Mouse (Mus musculus): ENCODE measurements around the gene Rdh19. TPM values are rescaled to one million over a fixed set of nuclear protein-coding genes. Genes with fewer than 3 reads are reported as not detected.
"Not testable (repeated sequence)": the region's sequence is repeated elsewhere in the genome, so short reads cannot be mapped to it uniquely, and the experiment has no call there.

Rdh19 gene
- polyA plus RNA-seq, 1 experiment: not detected

DNA sequence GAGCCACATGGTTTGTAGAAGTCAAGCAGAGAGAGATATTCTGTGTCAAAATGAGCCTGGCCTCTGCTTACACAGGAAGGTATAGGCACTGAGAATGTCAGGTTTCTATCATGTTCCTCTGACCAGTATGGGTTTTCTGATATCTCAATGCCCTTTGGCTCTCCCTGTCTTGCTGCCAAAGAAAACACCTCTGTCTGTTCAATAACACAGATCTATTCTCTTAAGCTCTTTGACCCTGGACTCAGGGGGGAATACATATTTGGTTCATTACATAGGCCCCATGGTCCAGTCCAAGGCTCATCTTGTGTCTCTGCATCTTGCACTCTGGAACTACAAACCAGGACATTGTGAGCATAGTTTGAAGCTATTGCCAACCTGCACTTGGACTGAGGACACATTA is 38.9 kb downstream of the Rdh19 start, which contains the start of gene Rdh7:
Gene Rdh7, minus strand, starts transcription at position 213 of the 400 bp plus-strand sequence.
- Histone ChIP-seq H3K4me3 (ENCODE audit: insufficient read depth, poor library complexity, severe bottlenecking) (no peak within 1 kb of the TSS), H3K79me2 (ENCODE audit: control insufficient read depth, insufficient read depth) (no peaks in the 10 kb centered on the region), H3K27me3 (ENCODE audit: control insufficient read depth, insufficient read depth, insufficient read length) (peaks cover 19% of the 10 kb centered on the region), H3ac (ENCODE audit: control insufficient read depth, insufficient read length, low read depth) (no peak within 1 kb of the TSS), H3K79me3 (ENCODE audit: low read depth) (no peaks in the 10 kb centered on the region), H3K36me3 (ENCODE audit: control insufficient read depth, insufficient read depth) (no peaks in the 10 kb centered on the region)
- TF ChIP-seq CEBPB (IDR thresholded peaks at IDR 0.05; ENCODE audit: low read depth): no peak
- no peak for TF ChIP-seq FOSL1 (IDR thresholded peaks at IDR 0.05; ENCODE audit: insufficient read depth, low read length, poor library complexity, severe bottlenecking)
- TF ChIP-seq USF1 (IDR thresholded peaks at IDR 0.05; ENCODE audit: low read depth): no peak
- TF ChIP-seq MYOG (IDR thresholded peaks at IDR 0.05; ENCODE audit: control insufficient read depth, extremely low read depth, insufficient read length): no peak
- TF ChIP-seq CTCF (IDR thresholded peaks at IDR 0.05; ENCODE audit: control insufficient read depth, insufficient read depth, insufficient read length): no peak
- TF ChIP-seq MAX (IDR thresholded peaks at IDR 0.05): no peak
- TF ChIP-seq MYOD1 (IDR thresholded peaks at IDR 0.05; ENCODE audit: control insufficient read depth, insufficient read length, low read depth): no peak

DNA sequence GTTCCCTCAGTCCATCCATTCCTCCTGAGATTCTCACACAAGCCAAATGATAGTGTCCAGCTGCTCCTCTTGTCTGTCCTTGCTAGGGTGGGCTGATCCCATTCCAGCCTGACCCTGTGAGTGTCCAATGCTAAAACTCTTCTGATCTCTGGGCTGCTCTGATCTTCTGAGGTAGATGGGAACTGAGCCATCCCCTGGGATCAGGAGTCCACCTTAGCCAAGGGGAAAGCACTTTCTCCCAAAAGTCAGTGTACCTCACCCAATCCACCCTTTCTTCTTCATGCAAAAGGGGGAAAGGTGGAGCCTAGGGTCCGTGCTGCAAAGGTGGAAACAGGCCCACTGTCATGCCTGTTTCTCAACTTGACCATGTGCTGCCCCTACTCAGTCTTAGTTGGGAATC is 41.8 kb downstream of the Rdh19 start:
- Histone ChIP-seq H3K79me2 (ENCODE audit: control insufficient read depth, insufficient read depth) (no peaks in the 10 kb centered on the region), H3K4me3 (ENCODE audit: insufficient read depth, poor library complexity, severe bottlenecking) (no peak overlapping the region), H3K79me3 (ENCODE audit: low read depth) (no peaks in the 10 kb centered on the region), H3K36me3 (ENCODE audit: control insufficient read depth, insufficient read depth) (no peaks in the 10 kb centered on the region), H3K27me3 (ENCODE audit: control insufficient read depth, insufficient read depth, insufficient read length) (peaks cover 27% of the 10 kb centered on the region), H3ac (ENCODE audit: control insufficient read depth, insufficient read length, low read depth) (no peak overlapping the region)
- TF ChIP-seq CTCF (IDR thresholded peaks at IDR 0.05; ENCODE audit: control insufficient read depth, insufficient read depth, insufficient read length) (no peak), USF1 (IDR thresholded peaks at IDR 0.05; ENCODE audit: low read depth) (no peak), MYOD1 (IDR thresholded peaks at IDR 0.05; ENCODE audit: control insufficient read depth, insufficient read length, low read depth) (no peak), CEBPB (IDR thresholded peaks at IDR 0.05; ENCODE audit: low read depth) (no peak), FOSL1 (IDR thresholded peaks at IDR 0.05; ENCODE audit: insufficient read depth, low read length, poor library complexity, severe bottlenecking) (no peak), MYOG (IDR thresholded peaks at IDR 0.05; ENCODE audit: control insufficient read depth, extremely low read depth, insufficient read length) (no peak), MAX (IDR thresholded peaks at IDR 0.05) (no peak)

GRCm38 (mm10) chr10:127893163-127894022 is 43.7 kb downstream of the Rdh19 start:
- not testable (repeated sequence) for H3K79me3 ChIP-seq (ENCODE audit: low read depth); H3K36me3 ChIP-seq (ENCODE audit: control insufficient read depth, insufficient read depth); H3ac ChIP-seq (ENCODE audit: control insufficient read depth, insufficient read length, low read depth); H3K4me3 ChIP-seq (ENCODE audit: insufficient read depth, poor library complexity, severe bottlenecking); H3K79me2 ChIP-seq (ENCODE audit: control insufficient read depth, insufficient read depth)
- peaks cover 43% of the 10 kb centered on the region for H3K27me3 ChIP-seq (ENCODE audit: control insufficient read depth, insufficient read depth, insufficient read length)

DNA sequence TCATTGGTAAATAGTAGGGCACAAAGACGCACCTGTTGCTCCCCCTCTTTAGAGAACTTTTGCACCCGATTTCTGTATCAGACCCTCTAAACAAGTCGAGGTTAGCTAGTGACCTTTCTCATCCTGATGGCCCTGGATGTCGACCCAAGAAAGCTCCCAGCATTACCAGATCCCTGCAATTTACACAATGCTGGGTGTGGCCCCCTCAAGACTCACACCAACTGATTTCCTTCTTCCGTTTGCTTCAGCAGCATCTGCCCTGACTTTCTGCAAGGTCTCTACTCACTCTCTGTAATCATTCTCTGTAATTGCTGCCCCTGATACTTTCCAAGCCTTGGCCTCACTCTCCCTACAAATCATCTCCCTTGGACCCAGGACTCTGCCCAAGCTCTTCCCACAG is 47.0 kb downstream of the Rdh19 start:
- Histone ChIP-seq H3ac (ENCODE audit: control insufficient read depth, insufficient read length, low read depth) (no peak overlapping the region), H3K79me3 (ENCODE audit: low read depth) (no peaks in the 10 kb centered on the region), H3K79me2 (ENCODE audit: control insufficient read depth, insufficient read depth) (no peaks in the 10 kb centered on the region), H3K4me3 (ENCODE audit: insufficient read depth, poor library complexity, severe bottlenecking) (no peak overlapping the region), H3K36me3 (ENCODE audit: control insufficient read depth, insufficient read depth) (no peaks in the 10 kb centered on the region), H3K27me3 (ENCODE audit: control insufficient read depth, insufficient read depth, insufficient read length) (peaks cover 48% of the 10 kb centered on the region)
- TF ChIP-seq FOSL1 (IDR thresholded peaks at IDR 0.05; ENCODE audit: insufficient read depth, low read length, poor library complexity, severe bottlenecking) (no peak), CTCF (IDR thresholded peaks at IDR 0.05; ENCODE audit: control insufficient read depth, insufficient read depth, insufficient read length) (no peak), MAX (IDR thresholded peaks at IDR 0.05) (no peak), CEBPB (IDR thresholded peaks at IDR 0.05; ENCODE audit: low read depth) (no peak), MYOG (IDR thresholded peaks at IDR 0.05; ENCODE audit: control insufficient read depth, extremely low read depth, insufficient read length) (no peak), USF1 (IDR thresholded peaks at IDR 0.05; ENCODE audit: low read depth) (no peak), MYOD1 (IDR thresholded peaks at IDR 0.05; ENCODE audit: control insufficient read depth, insufficient read length, low read depth) (no peak)

- Histone ChIP-seq H3K36me3 (ENCODE audit: control insufficient read depth, insufficient read depth) (no peaks in the 10 kb centered on the region), H3K79me2 (ENCODE audit: control insufficient read depth, insufficient read depth) (no peaks in the 10 kb centered on the region), H3K27me3 (ENCODE audit: control insufficient read depth, insufficient read depth, insufficient read length) (peaks cover 46% of the 10 kb centered on the region), H3K4me3 (ENCODE audit: insufficient read depth, poor library complexity, severe bottlenecking) (no peak overlapping the region), H3K79me3 (ENCODE audit: low read depth) (no peaks in the 10 kb centered on the region), H3ac (ENCODE audit: control insufficient read depth, insufficient read length, low read depth) (no peak overlapping the region)
- TF ChIP-seq CEBPB (IDR thresholded peaks at IDR 0.05; ENCODE audit: low read depth): no peak
- no peak for TF ChIP-seq FOSL1 (IDR thresholded peaks at IDR 0.05; ENCODE audit: insufficient read depth, low read length, poor library complexity, severe bottlenecking)
- TF ChIP-seq MYOG (IDR thresholded peaks at IDR 0.05; ENCODE audit: control insufficient read depth, extremely low read depth, insufficient read length): no peak
- no peak for TF ChIP-seq MAX (IDR thresholded peaks at IDR 0.05)
- TF ChIP-seq USF1 (IDR thresholded peaks at IDR 0.05; ENCODE audit: low read depth): no peak
- no peak for TF ChIP-seq CTCF (IDR thresholded peaks at IDR 0.05; ENCODE audit: control insufficient read depth, insufficient read depth, insufficient read length)
- no peak for TF ChIP-seq MYOD1 (IDR thresholded peaks at IDR 0.05; ENCODE audit: control insufficient read depth, insufficient read length, low read depth)
Measured at GRCm38 (mm10) chr10:127897506-127897905, 47.8 kb downstream of the Rdh19 start.

DNA sequence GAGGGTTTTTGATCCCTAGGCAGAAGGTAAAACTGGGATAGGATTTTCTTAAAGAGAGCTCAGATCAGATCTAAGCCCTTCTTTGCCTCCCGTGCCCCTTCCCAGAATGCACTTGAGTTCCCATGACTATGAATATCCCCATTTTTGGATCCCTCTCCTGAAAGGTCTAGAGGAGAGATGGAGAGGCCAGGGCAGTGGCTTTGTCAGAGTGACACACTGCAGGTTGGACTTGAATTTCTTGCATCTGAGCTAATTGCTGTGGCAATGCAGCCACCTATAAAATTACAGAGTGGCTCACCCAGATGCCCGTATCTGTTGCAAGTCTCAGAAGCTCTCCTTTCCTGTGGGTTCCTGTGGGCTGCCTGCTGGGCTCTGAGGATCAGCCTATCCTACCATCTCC is 48.5 kb downstream of the Rdh19 start, which contains the start of gene Sdr9c7:
Gene Sdr9c7, plus strand, starts transcription at position 301 of the 400 bp plus-strand sequence.
- peaks cover 46% of the 10 kb centered on the region for H3K27me3 ChIP-seq (ENCODE audit: control insufficient read depth, insufficient read depth, insufficient read length)
- no peaks in the 10 kb centered on the region for H3K79me3 ChIP-seq (ENCODE audit: low read depth)
- H3K4me3 ChIP-seq (ENCODE audit: insufficient read depth, poor library complexity, severe bottlenecking): no peak within 1 kb of the TSS
- H3K79me2 ChIP-seq (ENCODE audit: control insufficient read depth, insufficient read depth): no peaks in the 10 kb centered on the region
- no peaks in the 10 kb centered on the region for H3K36me3 ChIP-seq (ENCODE audit: control insufficient read depth, insufficient read depth)
- no peak for TF ChIP-seq MAX (IDR thresholded peaks at IDR 0.05)
- no peak for TF ChIP-seq USF1 (IDR thresholded peaks at IDR 0.05; ENCODE audit: low read depth)
- no peak for TF ChIP-seq CTCF (IDR thresholded peaks at IDR 0.05; ENCODE audit: control insufficient read depth, insufficient read depth, insufficient read length)
- TF ChIP-seq MYOD1 (IDR thresholded peaks at IDR 0.05; ENCODE audit: control insufficient read depth, insufficient read length, low read depth): no peak
- TF ChIP-seq MYOG (IDR thresholded peaks at IDR 0.05; ENCODE audit: control insufficient read depth, extremely low read depth, insufficient read length): no peak
- TF ChIP-seq CEBPB (IDR thresholded peaks at IDR 0.05; ENCODE audit: low read depth): no peak
- TF ChIP-seq FOSL1 (IDR thresholded peaks at IDR 0.05; ENCODE audit: insufficient read depth, low read length, poor library complexity, severe bottlenecking): no peak
- no peak within 1 kb of the TSS for H3ac ChIP-seq (ENCODE audit: control insufficient read depth, insufficient read length, low read depth)
